Mouse (Mus musculus): Measurements from ENCODE around the gene Gas2l3.

- no peak for TF ChIP-seq TAL1 (conservative IDR thresholded peaks at IDR 0.05; ENCODE audit: low read depth, low read length)
- no peak for TF ChIP-seq CTCF (IDR thresholded peaks at IDR 0.05; ENCODE audit: low read depth, low read length)
- no peak for TF ChIP-seq GATA1 (IDR thresholded peaks at IDR 0.05; ENCODE audit: borderline replicate concordance, low read length)
Measured at GRCm38 (mm10) chr10:89434509-89435210, 9.1 kb downstream of the Gas2l3 start.

All from G1E (cell line).